Mouse (Mus musculus): ENCODE data around the gene Wdr95.
"Not testable (repeated sequence)": the region's sequence is repeated elsewhere in the genome, so short reads cannot be mapped to it uniquely, and the experiment has no call there.

Gene Wdr95

DNA sequence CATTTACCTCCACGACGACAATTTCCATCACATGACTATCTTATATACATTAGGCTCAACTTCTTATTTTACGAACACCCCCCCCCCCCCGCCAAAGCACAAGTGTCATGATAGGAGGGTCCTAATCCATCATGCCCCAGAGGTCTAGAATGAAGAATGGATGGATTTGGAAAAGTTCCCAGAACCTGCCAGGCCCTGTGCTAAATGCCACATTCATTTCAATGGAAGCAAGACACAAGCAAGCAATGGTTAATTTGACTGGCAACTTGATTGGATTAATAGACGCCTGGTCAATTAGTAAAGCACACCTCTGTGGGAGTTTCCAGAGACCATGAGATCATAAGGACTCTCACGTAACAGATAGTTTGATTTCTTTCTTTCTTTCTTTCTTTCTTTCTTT lies 11.4 kb upstream of the Wdr95 start:
- no peak for DNase-seq (ENCODE audit: low spot score)

- no peak for DNase-seq (ENCODE audit: low spot score)
Measured at GRCm38 (mm10) chr5:149520806-149521205, 7.7 kb upstream of the Wdr95 start.

DNA sequence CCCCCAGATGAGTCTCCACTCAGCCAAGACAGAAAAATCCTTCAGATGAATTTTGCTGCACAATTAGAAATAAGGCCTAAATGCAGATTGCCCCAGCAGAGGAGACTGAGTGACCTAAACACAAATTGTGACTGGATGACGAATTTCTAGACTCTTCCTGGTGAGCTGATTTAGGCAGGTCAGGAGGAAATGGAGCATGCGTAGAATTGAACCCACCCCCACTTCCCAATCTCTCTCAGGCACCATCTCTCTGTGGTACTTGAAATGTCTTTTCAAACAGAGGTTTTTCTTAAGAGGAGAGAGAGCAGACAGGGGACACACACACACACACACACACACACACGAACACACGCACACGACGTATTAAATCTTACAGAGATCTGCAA lies 4.6 kb upstream of the Wdr95 start:
- DNase-seq (ENCODE audit: low spot score) = no peak

GRCm38 (mm10) chr5:149524242-149524858 lies 4.1 kb upstream of the Wdr95 start:
- peak; percentile 54 for DNase-seq (ENCODE audit: low spot score)

- no peak for DNase-seq (ENCODE audit: low spot score)
Measured at GRCm38 (mm10) chr5:149525055-149525785, 3.3 kb upstream of the Wdr95 start.

GRCm38 (mm10) chr5:149526467-149526951 lies 2.0 kb upstream of the Wdr95 start:
- DNase-seq (ENCODE audit: low spot score) = no peak

GRCm38 (mm10) chr5:149527292-149527691 lies 1.2 kb upstream of the Wdr95 start:
- DNase-seq (ENCODE audit: low spot score) = not testable (repeated sequence)

- DNase-seq (ENCODE audit: low spot score) = no peak
Measured at GRCm38 (mm10) chr5:149533847-149534246, 5.4 kb downstream of the Wdr95 start.

DNA sequence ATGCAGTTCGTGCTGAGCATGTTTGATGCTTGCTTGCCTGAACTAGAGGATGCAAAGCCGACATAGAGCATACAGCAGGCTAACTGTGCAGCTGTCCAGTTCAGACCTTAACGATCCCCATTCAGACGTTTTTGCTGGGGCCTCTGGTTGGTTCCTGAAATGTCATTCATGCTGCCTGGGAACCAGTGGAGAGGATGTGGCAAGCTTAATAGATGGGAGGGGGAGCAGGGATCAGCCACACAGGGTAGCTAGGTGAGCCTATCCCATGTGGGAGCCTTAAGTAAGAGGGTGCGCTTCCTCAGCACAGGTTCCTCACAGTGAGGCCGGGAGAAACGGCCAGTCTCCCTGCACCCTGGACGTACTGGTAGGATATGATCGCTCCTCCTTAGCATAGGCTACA lies 7.5 kb downstream of the Wdr95 start:
- no peak for DNase-seq (ENCODE audit: low spot score)

DNA sequence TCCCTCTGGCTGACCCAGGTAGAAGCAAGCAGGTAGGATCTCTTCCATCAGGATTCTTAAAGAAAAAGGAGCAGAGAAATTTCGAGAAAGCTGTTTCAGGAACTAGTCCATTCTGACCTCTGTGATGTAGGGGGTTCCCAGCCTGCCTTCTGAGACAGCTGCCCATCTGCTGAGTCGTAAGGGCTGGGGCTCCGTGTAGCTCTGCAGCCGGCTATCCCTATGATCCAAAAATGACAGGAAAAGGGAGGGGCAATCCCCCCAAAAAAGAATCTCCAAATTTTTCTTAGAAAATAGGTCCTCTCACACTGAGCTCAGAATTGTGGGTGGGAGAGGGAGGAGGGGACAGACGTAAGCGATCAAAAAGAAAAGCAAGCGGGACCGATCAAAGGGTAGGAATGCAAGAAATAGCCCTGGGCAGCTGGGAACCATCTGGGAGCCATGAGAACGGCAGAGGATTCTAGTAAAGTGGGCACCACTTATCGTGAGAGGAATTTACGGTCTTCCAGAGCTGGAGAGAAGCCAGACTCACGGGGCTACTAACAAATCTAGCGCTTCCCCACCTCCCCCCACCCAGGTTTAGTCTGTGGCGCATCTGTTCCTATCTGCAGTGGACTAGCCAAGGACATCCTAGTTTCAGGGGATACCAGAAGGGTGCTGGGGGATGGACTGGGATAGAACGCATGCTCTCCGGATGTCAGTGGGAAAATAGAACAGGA lies 9.5 kb downstream of the Wdr95 start:
- DNase-seq (ENCODE audit: low spot score) = no peak

DNA sequence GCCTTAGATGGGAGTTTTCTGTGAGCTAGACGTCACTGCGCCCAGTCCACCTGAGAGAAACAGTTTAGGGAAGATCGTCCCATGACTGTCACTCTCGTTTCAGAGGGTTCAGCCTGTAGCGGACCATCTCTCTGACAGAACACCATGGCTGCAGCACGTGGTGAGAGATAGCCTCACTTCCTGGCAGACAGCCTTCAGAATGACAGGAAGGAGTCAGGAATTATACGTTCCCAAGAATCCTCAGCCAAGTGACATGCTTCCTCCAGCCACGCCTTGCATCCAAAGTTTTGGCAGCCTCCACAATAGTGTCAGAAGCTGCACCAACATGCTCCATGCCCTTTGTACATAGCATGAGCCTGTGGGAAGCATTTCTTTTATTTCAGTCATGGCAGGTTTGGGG lies 10.1 kb downstream of the Wdr95 start:
- DNase-seq (ENCODE audit: low spot score) = no peak

- DNase-seq (ENCODE audit: low spot score) = no peak
Measured at GRCm38 (mm10) chr5:149539051-149539450, 10.6 kb downstream of the Wdr95 start.

GRCm38 (mm10) chr5:149551179-149551578 lies 22.7 kb downstream of the Wdr95 start:
- no peak for DNase-seq (ENCODE audit: low spot score)

DNA sequence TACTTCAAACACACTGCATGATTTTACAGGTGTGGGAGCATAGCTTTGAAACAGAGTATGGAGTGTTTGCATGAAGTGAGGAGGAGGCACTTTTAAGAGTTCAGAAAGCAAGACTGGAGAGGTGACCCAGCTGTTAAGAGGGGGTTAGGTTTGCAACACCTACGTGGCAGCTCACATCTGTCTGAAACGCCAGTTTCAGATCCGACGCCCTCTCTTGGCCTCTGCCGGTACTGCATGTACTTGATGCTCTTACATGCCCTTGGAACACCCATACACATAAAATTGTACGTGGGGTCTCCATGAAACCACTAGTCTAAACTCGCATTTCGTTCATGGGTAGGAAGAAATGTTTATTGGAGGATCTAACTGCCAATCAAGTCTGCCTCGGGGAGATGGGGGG lies 24.3 kb downstream of the Wdr95 start:
- no peak for DNase-seq (ENCODE audit: low spot score)

DNA sequence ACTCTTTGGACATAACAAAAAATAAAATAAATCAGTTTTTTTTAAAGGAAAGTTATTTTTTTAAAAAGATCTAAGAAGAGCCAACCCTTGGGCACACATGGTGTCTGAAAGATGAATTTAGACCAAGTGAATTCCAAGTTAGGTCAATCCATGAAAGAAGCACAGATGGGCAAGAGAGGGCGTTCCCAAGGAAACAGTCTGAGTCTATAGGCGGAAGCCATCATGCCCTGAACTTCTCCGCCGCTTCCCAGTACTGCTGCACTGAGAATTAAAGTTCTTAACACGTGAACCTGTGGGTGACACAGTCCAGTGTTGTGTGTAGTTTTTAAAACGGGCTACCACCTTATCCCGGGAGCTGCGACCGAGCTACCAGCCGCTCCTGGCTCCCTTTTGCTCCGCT lies 24.9 kb downstream of the Wdr95 start:
- no peak for DNase-seq (ENCODE audit: low spot score)

GRCm38 (mm10) chr5:149554397-149554796 lies 25.9 kb downstream of the Wdr95 start:
- DNase-seq (ENCODE audit: low spot score) = no peak

GRCm38 (mm10) chr5:149560903-149561588 lies 32.6 kb downstream of the Wdr95 start:
- no peak for DNase-seq (ENCODE audit: low spot score)

DNA sequence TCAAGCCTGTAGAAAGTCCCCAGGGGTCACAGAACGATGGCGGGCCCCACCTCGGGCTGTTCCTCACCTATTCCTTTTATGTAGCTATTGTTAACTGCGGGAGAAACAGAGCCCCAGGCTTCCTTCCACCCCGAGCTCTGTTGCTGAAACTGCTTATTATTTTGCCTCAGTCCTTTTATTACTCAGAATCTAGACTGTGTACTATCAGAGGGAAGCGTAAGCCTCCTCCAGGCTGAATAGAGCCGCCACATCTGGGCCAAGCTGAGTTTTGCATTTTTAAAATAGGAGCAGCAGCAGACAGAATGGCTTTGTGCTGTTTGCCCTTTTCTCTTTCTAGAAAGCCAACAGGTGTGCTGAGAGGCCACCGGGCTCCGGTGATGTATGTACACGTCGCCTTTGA lies 37.5 kb downstream of the Wdr95 start:
- no peak for DNase-seq (ENCODE audit: low spot score)

DNA sequence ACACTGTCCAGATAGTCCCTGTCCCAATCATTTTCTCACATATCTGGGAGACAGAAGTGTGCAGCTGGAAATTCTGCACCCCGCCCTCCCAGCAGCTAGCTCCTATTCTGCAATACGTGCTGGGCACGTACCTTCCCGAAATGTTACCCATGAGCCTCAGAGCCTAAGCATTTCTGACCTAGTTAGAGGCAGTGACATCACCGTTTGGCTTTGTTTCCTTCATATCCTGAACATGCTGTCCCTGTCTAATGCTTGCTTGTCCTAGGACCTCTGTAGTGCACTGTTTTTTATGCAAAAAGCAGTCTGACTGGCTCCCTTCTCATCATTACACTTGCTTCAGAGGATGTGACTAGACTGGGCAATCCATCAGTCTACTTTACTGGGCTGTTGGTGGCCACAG lies 38.5 kb downstream of the Wdr95 start:
- no peak for DNase-seq (ENCODE audit: low spot score)

DNA sequence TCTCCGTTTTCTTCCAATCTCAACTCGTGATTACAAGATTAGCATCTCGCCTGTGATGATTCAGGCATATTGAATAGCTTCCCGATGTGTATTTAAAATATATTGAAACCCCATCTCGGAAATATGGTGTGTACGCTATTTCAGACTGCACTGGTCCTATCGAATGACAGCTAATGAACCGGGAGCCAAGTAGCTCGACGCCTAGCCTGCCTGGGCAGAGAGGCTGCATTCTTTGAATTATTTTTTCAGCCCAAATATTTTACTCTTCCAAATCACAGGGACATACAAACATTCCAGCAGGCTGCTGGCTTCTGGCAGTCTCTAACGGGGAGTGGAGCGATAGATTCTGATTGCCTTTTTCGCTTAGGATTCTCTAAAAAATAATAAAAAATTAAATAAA lies 40.5 kb downstream of the Wdr95 start:
- no peak for DNase-seq (ENCODE audit: low spot score)

GRCm38 (mm10) chr5:149576977-149577376 lies 48.5 kb downstream of the Wdr95 start:
- DNase-seq (ENCODE audit: low spot score) = no peak

DNA sequence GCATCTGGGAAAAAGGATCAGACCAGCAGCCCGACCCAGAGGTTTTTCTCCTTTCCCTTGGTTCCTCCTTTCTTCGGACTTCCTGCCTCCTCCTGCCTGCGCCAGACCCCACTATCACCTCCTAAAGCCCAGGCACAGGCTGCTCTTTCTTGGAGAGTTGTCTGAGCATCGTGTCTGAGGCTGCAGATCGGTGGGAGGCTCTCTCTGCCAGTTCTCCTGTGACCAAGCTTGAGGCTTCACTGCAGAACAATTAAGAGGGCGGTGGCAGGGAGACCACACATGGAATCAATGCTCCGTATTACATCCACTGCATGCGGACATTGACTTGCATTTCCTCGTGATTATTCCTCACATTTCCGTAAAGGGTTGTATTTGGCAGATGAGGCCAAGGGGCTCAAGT lies 49.0 kb downstream of the Wdr95 start:
- no peak for DNase-seq (ENCODE audit: low spot score)

Measured in yolk sac, embryonic 10.5 days (tissue).